Mouse (Mus musculus): ENCODE measurements around the gene Hmgcl.
"Not testable (repeated sequence)": the region's sequence is repeated elsewhere in the genome, so short reads cannot be mapped to it uniquely, and the experiment has no call there.

Gene Hmgcl

DNA sequence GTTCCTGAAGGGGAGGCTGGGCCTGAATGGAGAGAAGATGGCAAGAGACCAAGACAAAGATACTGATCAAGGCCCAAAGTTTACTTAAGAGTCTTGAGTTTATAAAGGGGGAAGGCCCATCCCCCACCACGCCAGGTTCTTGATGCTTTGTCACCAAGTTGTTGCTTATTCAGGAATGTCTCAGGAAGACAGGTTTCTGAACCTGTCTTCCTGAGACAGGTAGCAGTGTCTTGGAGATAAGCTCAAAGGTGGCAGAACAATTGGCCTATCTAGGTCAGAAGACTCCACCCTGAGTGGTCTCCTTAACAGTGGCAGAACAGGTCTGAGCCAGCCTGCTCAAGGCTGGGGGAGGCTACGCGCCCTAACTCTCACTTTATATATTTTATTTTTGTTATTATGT lies 19.4 kb upstream of the Hmgcl start:
- no peak for DNase-seq (ENCODE audit: low read depth, low spot score)

DNA sequence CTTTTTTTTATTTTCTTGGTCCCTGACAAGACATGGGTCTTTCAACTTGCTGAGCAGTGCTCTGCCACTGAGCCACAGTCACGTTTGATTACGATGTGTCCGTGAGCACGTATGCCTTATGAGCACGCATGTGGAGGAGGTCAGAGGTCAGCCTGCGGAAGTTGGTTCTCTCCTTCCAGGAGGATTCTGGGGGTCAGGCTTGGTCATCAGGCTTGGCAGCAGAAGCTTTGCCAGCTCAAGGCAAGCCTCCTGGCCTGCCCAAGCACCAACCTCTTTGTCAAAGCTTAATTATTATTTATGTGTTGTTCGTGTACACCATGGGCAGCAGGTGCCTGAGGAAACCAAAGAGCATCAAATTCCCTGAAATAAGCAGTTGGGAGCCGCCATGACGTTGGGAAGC lies 17.9 kb upstream of the Hmgcl start:
- DNase-seq (ENCODE audit: low read depth, low spot score) = no peak

DNA sequence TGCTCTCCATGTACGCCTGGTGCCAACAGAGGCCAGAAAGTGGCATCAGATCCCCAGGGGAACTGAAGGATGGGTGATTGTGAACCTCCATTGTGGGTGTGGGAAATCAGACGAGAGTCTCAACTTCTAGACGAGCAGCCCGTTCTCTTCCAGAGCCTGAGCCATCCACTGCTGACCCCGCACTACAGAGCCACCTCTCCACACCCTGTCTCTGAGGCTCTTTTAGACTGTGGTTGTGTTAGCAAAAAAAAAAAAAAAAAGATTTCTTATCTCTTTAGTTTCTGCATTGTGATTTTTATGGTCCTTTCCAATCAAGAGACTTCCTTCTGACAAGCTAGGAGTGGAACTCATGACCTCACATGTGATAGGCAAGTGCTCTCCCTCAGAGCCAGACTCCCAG lies 16.8 kb upstream of the Hmgcl start:
- DNase-seq (ENCODE audit: low read depth, low spot score) = no peak

DNA sequence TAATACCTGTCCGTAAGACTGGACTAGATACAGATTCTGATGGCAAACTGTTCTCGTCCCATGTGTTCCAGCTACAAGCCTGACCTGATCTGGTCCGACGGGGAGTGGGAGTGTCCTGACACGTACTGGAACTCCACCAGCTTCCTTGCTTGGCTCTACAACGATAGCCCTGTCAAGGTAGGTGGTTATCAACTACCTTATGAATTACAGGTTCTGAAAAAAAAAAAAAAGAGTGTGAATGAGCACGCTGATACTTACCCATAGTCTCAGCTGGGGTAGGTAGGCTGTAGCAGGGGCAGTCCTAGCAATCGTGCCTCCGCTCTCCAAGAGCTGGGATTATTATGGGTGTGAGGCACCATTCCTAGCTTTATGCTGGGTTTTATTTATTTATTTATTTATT lies 16.4 kb upstream of the Hmgcl start:
- DNase-seq (ENCODE audit: low read depth, low spot score) = no peak

DNA sequence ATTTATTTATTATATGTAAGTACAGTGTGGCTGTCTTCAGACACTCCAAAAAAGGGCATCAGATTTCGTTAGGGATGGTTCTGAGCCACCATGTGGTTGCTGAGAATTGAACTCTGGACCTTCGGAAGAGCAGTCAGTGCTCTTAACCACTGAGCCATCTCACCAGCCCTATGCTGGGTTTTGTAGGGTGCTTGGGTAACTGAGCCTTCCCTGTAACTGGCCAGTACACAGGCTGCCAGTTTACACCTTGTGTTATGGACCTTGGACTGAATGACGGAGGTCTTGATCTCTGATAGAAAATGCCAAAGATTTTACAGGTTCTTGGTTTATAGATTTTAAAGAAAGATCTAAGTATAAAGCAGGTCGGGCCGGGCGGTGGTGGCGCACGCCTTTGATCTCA lies 16.0 kb upstream of the Hmgcl start:
- DNase-seq (ENCODE audit: low read depth, low spot score) = no peak

DNA sequence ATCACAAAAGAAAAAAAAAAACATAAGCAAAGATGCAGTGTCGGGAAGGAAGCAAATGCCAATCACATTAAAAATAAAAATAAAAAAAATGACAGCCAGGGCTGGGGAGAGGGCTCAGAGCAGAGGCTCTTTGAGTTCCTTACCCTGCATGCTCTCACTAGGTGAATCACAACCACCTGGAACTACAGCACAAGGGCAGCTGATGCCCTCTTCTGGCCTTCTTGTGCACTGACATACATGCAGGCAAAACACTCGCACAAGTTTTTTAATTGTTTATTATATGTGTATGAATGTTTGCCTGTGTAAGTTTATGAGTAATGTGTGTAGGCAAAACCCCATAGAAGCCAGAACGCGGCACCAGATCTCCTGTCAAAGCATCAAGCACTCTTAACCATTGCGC lies 14.4 kb upstream of the Hmgcl start:
- peak; percentile 30 for DNase-seq (ENCODE audit: low read depth, low spot score)

DNA sequence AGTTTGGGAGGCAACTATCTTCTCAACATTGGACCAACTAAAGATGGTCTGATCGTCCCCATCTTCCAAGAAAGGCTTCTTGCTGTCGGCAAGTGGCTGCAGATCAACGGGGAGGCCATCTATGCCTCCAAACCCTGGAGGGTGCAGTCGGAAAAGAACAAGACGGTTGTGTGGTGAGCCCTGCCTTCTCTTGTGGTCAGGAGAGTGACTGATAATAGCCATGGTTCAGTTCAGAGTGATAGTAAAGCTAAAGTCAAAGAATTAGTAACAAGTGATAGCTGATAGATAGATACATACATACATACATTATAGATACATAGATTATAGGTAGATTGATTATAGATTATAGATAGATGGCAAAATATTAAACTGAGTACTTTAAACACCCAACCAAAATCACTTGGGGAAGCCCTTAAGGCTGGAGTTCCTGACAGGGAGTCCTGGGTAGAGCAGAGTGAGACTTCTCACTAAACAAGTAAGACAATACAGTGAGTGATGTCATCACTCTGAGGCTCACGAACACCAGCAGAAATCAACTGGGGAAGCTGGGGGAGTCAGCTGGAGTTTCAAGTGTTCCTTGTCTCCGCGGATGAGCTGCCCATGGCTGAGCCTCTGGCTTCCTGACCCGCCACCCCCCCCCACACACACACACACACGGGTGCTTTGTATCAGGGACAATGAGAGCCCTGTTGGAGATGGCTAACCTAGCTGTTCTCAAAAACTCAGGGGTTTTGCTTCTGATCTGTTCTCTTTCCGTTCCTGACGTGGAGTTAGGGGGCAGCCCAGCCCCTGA lies 11.3 kb upstream of the Hmgcl start:
- peak; percentile 12 for DNase-seq (ENCODE audit: low read depth, low spot score)

DNA sequence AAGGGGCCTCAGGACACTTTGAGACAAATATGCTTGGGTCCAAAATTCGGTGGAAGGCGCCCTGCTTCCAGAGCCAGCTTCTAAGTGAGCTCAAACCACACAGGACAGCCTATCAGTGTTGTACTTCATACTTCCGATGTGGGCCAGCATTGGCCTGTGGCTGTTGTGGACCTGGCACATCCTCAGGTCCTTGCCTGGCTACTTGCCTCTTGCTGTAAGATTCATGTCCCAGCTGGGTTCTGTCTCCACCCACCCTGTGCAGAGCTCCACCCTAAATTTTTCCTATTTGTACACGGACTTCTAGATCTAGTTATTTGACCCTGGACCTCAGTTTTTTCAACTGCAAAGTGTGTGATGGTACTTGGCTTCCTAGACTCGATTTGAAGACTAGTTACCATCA lies 10.7 kb upstream of the Hmgcl start:
- no peak for DNase-seq (ENCODE audit: low read depth, low spot score)

DNA sequence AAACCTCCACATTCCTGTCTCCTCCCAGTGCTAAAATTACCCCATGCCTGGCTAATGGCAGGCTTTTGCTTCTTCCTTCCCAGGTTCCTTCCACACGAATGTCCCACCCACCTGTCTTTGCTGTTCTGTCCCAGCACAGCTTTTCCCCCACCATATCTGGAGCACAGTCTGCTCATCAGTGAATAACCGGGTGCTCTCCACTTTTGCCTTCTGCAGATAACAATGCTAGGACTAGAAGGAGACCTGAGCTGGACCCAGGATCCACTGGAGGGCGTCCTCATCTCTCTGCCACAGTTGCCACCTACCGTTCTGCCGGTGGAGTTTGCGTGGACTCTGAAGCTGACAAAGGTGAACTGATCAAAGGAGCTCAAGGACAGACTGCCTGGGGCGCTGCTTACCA lies 7.4 kb upstream of the Hmgcl start:
- DNase-seq (ENCODE audit: low read depth, low spot score) = no peak

DNA sequence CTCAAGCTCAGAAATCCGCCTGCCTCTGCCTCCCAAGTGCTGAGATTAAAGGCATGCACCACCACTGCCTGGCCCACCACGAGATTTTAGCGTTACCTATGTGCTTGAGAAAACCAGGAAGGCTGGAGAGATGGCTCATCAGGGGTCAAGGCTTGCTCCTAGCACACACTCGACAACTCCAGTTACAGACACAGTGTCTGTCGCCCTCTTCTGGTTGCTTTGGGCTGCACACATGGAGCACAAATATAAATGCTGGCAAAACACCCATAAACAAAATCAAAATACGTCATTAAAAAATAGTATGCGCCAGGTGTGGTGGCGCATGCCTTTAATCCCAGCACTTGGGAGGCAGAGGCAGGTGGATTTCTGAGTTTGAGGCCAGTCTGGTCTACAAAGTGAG lies 5.2 kb upstream of the Hmgcl start:
- not testable (repeated sequence) for DNase-seq (ENCODE audit: low read depth, low spot score)

DNA sequence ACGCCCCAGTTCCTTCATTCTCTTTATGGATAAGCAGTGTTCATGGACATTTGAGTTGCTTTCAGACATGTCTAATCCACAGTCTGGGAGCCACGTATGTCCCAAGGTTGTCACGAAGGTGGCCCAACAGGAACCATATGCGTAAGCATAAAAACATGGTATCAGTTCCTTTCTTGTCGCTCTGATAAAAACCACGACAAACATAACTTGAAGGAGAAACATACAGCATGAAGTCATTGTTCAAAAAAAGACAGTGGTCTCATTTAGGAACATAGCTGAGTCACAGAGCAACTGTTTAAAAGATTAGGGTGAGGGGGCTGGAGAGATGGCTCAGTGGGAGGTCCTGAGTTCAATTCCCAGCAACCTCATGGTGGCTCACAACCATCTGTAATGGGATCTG lies 4.1 kb upstream of the Hmgcl start:
- DNase-seq (ENCODE audit: low read depth, low spot score) = no peak

DNA sequence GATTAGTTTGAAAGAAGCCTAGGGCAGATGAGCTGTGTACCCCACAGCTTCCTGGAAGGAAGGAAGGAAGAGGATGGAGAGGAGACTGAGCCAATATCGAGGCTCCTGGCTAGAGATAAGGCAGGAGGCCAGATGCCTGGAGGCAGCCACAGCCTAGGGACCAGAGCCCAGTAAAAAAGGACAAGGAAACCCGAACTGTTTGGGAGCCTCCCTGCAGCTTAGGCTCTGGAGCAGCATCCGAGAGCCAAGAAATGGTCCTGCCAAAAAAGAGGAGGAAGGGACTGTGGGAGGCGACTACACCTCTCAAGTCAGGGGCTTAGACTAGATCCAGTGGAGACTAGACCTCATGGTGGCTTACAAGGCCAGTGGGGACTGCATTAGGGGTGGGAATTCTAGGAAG lies 2.9 kb upstream of the Hmgcl start:
- DNase-seq (ENCODE audit: low read depth, low spot score) = no peak

DNA sequence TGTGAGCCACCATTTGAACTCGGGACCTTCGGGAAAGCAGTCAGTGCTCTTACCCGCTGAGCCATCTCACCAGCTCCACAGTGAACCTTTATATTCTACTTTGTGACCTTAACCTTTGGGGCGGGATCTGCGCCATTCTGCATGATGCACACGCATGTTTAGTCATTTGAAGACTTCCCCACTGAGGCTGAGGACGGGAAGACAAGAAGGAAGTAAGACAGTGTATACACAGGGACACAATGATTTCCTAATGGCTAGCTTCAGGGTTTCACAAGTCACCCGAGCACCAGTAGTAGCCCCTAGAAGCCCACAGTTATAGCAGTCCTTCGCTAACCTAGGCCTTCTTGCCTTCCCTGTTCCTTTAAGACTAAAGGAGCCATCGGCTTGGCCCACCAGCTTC lies 542 bp upstream of the Hmgcl start:
- DNase-seq (ENCODE audit: low read depth, low spot score) = no peak

DNA sequence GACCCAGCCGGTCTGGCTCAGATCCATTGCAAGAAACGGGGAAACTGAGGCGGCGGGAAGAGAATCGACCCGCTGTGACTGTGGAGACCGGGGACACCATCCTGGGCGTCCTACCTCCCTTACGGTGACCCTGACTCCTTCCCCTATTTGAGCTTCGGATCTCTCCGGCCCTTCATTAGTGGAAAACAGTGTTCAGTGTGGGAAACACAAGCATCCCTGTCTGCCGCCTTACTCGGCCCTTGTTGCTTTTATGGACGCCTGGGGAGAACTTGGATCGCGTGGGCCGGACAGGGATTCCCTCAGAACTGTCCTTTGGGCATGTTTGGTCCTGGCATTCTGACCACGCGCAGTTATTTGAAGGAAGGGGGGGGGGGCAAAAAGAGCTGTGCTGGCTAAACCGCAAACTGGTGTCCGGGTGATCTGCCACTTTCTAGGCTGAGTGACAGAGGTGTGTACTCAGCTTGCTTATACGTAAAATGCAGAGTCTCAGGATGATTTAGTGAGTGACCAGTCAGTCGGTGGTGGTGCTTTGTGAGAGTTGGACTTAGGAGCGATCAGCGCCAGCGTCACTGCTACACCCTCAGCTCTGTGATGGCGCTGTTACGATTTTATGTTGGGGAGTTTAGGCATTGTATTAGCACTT lies 532 bp downstream of the Hmgcl start:
- DNase-seq (ENCODE audit: low read depth, low spot score) = no peak

DNA sequence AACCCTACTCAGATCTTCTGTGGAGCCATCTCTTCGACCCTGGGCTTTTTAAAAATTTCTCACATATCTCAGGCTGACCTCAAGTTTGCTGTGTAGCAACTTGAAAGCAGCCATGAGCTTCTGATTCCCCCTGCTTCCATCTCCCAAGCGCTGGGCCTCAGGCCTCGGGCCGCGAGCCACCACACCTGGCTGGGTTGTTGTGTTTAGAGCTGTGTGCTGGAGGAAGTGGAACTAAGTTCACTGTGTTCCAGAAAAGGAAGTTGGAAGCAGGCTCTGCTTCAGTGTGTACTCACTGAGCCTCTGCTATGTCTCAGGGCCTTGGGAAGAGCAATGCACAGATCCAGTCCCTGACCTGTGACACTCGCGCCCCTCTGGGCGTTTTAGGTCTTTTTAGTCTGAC lies 1.9 kb downstream of the Hmgcl start:
- no peak for DNase-seq (ENCODE audit: low read depth, low spot score)

DNA sequence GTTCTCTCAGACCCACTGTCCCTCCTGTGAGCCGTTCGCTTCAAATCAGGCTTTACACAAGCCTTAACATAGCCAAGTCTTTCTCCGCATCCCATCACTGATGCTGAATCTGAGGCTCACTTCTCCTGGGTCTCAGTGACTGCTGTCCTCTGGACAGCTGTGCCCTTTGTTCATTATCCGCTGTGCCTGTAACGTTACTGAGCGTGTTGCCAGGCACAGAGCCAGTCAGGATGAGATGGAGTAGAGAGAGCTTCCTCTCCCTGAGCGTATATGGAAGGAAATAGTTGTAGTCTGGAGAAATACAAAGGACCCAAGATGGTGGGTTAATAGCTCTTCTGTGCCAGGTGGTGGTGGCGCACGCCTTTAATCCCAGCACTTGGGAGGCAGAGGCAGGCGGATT lies 3.2 kb downstream of the Hmgcl start:
- no peak for DNase-seq (ENCODE audit: low read depth, low spot score)

DNA sequence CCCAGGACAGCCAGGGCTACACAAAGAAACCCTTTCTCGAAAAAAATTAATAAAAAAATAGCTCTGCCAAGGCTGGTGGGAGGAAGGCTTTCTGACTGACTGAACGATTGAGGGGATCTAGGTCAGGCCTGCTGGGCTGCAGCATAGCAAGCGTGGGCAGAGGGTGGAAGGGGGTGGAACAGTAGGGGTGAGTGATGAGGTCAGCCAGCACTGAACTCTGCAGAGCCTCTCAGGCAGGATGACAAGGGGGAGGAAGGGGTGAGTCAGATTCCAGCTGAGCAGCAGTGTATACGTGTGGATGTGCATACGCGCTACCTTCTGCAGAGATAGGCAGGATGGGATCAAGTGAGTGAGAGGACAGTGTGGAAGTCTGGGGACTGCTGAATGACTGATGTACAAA lies 3.7 kb downstream of the Hmgcl start:
- DNase-seq (ENCODE audit: low read depth, low spot score) = no peak

DNA sequence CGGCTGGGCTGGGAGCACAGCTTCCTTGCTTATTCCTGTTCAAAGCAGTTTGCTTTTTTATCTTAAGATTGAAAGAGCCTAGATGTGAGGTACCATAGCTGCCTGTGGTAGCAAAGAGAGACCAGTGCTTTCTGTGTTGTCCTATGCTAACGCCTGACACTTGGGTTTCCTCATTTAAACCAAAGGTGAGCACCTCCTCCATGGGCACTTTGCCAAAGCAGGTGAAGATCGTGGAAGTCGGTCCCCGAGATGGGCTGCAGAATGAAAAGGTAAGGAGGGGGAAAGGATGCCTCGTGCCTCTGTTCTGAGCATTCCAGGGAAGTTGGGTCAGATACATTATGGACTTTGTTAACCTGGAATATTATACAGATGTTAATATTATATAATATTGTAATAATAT lies 4.1 kb downstream of the Hmgcl start:
- DNase-seq (ENCODE audit: low read depth, low spot score) = no peak

DNA sequence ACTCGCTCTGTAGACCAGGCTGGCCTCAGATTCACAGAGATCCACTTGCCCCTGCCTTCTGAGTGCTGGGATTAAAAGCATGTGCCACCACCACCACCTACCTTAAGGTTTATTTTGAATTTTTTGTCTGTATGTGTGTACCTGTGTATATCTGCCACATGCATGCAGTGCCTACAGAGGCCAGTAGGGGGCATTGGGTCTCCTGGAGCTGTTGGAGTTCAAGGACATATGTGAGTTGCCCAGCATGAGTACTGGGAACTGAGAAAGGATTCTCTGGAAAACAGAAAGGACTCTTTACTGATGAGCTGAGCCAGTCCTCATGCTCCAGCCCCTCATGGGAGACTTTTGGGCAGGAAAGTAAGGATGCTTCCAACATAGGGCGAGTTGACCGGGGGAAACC lies 5.3 kb downstream of the Hmgcl start:
- DNase-seq (ENCODE audit: low read depth, low spot score) = no peak

DNA sequence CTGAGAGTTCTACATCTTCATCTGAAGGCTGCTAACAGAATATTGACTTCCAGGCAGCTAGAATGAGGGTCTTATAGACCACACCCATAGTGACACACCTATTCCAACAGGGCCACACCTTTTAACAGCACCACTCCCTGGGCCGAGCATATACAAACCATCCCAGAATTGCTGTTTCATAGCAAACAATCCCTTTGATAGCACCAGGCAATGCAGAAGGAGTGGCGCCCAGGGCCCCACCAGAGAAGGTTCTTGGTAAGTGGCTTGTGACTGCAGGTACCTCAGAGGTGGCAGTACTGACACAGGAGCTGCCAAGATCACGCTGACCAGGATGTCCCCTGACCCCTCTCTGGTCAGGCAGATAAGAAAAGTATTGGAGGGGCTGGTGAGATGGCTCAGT lies 6.9 kb downstream of the Hmgcl start:
- DNase-seq (ENCODE audit: low read depth, low spot score) = no peak

DNA sequence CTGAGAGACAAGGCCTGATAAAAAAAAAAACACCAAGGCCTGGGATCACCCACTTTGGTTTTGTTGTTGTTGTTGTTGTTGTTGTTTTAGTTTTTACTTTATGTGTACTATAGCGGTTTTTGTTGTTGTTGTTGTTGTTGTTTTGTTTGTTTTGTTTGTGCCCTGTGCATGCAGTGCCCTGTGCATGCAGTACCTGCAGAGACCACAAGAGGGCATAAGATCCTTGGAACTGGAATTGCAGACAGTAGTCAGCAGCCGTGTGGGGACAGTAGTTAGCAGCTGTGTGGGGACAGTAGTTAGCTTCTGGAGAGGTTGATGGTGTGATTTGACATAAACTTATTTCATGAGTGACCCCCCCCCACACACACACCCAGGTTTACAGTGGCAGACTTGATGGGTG lies 8.0 kb downstream of the Hmgcl start:
- DNase-seq (ENCODE audit: low read depth, low spot score) = peak; percentile 80

DNA sequence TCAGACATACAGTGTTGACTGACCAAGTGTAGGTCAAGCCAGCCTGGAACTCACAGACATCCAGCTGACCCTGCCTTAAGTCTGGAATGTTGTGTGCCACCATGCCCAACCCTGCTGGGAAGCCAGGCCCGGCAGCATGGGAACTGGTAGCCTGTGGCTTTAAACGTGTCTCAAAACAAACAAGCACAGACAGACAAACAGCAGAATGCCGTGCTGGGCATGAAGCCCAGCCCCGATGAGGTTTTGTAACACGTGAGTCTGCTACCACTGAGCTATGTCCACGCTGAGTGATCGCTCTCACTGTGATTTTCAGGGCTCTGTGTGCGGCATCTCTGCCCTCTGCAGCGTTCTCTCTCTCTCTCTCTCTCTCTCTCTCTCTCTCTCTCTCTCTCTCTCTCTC lies 9.6 kb downstream of the Hmgcl start:
- DNase-seq (ENCODE audit: low read depth, low spot score) = no peak

DNA sequence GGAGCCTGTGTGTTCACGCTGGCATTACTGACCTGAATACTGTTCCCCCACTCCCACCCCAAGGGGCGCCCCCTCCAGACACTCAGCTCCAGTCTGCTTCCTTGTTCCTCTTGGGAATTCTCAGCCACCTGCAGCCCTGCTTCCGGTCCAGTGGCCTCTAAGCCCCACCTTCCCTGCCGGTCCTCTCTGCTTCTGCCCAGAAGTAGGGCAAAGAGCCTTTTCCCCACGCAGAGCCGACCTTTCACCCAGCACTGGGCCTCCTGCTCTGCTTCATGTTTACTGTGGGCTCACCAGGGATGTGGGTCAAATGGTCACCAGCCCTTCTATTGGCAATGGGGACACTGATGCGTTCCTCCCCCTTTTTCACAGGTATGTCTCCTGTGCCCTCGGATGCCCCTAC lies 12.1 kb downstream of the Hmgcl start:
- DNase-seq (ENCODE audit: low read depth, low spot score) = no peak

DNA sequence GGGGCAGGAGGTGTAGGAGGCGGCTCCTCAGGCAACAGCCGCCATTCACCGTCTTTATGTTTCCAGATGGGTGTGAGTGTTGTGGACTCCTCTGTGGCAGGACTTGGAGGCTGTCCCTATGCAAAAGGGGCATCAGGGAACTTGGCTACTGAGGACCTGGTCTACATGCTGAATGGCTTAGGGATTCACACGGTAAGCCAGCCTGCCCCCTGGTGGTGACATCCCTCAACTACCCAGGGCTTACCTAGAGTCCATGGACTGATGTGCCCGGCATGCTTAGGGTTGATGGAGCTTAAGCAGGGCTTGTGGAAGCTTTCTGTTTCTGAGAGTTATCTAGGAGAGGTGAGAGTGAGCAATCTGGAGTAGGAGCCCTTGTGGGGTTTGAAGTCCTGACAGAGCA lies 14.5 kb downstream of the Hmgcl start:
- DNase-seq (ENCODE audit: low read depth, low spot score) = peak; percentile 88
